Mouse (Mus musculus) induced T-regulatory cell, adult 2 months (primary cell): ENCODE data around the gene Pigw.
"Not testable (repeated sequence)": the region's sequence is repeated elsewhere in the genome, so short reads cannot be mapped to it uniquely, and the experiment has no call there.

Experiments used
- DNase-seq: peaks from one replicate; pipeline ENCODE4 v3.0.0-alpha.2; 2012; ENCODE audit warnings: low read depth

Pigw gene

DNA sequence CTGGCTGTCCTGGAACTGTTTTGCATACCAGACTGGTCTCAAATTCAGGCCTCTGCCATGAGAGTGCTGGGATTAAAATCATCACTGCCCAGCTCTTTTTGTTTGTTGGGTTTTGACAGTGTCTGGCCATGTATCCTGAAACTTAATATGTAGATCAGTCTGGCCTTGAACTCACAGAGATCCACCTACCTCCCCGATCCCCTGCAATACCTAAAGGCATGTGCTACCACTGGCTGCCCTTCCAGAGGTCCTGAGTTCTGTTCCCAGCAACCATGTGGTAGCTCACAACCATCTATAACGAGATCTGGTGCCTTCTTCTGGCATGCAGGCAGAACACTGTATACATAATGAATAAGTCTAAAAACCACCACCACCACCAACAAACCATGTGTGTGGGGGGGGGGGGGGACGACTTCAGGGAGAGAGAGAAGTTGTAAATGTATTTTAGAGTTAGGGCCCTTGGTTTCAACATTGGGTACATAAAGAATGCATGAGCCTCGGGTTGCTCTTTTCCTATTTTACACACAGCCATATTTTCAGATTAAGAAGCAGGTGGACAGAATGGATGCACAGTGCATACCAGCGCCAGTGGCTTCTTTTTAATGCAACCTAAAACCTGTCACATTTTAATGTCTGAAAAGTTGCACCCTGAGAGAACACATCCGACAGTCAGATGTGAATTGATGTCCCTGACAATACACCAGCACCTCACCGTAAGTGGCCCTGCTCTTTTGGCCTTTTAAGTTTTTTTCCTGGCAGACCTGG is 896 bp downstream of the Pigw start:
- no peak for DNase-seq

DNA sequence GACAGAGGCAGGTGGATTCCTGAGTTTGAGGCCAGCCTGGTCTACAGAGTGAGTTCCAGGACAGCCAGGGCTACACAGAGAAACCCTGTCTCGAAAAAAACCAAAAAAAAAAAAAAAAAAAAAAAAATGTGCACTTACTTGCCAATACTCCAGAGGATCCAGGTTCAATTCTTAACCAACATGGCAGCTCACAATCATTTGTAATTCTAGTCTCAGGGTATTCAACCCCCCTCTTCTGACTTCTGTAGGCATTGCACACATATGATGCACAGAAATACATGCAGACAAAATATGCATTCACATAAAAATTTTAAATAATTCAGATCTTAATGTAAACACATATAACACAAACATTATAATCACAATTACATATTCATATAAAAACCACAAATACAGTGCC is 4.1 kb downstream of the Pigw start:
- not testable (repeated sequence) for DNase-seq

DNA sequence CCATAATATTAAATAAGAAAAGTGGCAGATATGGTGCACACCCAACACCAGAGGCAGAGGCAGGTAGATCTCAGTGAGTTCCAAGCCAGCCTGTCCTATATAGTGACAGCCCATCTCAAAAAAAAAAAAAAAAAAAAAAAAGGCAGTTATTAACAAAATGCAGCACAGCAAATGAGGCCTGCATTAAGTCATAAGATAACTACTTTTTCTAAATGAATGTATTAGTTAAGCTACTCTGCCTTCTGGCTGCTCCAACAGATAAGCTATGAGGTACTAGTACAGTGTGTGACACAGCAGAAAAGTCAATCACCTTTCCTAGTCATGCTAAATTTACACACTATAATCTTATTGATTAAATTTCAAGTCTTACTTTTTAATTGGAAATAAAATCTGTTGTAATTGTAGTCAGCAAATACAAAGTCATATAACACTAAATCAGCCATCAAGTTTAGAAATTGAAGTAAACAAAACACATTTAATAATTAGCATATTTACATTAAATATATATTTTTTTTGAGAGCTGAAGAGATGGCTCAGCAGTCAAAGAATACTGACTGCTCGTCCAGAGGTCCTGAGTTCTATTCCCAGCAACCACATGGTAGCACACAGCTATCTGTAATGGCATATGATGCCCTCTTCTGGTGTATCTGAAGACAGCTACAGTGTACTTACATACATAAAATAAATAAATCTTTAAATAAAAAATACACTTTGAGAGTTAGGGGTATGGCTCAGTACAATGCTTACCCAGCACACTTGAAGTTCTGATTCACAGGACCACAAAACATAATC is 6.8 kb downstream of the Pigw start:
- no peak for DNase-seq

DNA sequence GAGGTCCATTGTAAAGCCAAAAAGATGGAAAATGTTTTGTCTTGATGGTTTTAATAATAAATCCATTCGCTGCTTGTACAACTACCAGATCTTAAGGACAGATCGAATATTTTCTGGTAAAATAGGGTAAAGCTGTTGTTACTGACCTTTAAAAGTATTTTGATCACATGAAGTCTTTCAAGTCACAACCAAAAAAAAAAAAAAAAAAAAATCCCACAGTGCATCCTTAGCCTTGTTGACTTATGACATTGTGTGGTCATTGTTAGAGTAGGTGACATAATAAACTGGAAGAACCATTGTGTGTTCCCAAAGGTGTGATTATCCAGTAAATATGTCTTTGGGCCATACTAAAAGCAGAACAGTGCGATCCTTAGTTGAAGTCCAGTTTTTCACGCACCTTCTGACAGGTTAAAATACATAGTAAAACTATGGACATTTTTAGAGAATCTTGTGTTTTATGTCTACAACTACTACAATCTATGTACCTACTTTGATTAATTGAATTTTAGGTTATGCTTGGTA is 8.5 kb downstream of the Pigw start:
- no peak for DNase-seq

DNA sequence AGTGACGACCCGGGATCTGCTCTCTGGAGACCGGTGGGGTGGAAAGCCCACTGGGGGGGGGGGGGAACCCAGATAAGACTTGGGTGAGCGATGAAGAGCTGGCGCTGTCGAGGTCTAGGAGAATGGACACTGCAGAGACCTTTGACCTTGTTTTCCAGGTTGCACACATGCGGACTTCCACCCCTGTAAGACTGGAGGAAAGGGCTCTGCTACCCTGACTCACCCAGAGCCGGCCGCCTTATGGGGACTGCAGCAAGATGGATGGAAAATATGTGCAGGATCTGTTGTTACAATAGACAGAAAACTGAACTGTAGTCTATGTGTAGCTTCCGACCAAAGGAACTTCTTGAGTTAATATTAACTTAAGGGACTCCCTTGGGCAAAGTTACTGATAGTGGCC is 9.0 kb downstream of the Pigw start:
- DNase-seq, result no peak

DNA sequence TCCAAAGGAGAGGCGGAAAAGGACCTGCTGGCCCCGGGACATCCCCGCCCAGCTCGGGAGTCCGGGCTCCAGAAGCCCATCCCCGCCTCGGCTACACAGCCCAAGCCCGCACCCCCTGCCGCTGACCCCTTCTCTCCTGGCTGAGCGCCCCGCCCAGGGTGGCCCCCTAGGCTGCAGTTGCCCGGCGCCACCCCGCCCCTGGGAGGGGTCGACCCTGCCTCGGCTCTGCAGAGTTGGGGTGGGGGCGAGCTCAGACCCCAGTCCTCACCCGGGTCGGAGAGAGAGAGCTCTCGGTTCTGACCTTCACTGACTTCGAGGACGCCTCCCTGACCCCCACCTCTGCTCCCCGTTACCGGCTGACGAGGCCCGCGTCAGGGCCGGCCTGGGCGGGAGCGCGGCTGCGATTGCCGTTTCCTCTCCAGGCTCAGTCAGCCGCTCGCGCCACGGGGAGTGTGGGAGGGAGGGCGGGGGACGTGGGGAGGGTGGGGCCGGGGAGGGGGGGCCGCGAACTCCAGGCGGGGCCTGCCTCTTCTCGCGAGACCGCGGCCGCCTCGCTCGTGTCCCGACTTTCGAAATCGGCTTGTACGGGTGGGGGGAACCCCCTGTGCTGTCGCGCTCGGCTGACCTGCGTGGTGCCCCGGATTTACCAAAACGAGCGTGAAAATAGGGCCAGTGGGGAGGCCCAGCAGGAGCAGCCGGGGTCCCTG is 9.6 kb downstream of the Pigw start, which contains the start of gene Ggnbp2:
Gene Ggnbp2, minus strand, starts transcription at position 481 of the 707 bp plus-strand sequence.
- DNase-seq, result peak; percentile 97

DNA sequence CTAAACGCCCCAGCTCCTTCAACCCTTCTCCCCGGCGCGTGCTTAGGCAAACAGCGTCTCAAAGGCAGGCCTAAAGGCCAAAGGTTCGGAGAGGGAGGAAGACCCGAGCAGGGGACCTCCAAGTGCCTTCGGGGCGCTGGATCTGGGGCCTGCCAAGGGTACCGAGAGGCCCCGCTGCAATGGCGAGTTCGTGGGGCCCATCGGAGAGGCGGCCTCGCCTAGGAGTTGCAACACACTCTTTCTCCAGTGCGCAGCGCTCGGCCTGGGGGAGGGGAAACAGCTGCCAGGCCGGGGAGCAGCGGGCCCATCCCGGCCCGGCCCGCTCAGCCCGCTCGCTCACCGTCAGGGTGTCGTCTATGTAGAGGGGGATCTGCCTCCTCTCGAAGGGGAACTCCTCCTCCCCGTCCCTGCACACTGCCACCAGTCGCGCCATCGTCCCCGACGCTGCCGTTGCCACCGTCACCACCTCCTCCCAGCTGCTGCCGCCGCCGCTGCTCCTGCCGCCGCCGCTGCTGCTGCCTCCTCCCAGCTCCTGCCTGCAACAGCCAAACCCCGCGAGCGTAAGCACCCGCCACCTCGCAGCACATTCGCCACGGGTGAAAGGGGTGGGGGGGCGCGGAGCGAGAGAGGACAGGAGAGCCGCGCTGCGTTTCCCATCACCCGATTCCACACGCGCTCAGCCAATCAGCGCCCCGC is 10.4 kb downstream of the Pigw start:
- peak; percentile 96 for DNase-seq

DNA sequence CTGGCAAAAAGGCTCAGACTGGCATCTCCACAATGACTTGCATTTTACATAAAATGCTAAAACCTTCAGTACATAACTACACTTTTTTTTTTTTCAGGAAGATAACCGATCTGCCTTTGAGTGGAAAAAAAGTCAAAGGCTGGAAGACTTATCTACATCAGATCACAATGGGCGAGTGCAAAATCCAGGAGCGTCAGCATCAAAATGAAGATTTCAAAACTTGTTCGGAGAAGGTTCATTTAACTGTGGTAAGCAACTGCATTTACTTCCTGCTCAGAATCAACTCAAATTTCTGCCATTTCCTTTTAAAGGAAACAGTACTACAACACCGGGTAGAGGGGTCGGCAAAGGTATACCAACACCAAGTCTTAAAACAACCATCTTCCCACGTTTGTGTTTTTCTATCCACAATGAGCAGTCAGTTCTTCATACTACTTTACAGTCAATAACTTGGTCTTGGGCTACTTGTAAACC is 11.3 kb downstream of the Pigw start:
- peak; percentile 67 for DNase-seq

DNA sequence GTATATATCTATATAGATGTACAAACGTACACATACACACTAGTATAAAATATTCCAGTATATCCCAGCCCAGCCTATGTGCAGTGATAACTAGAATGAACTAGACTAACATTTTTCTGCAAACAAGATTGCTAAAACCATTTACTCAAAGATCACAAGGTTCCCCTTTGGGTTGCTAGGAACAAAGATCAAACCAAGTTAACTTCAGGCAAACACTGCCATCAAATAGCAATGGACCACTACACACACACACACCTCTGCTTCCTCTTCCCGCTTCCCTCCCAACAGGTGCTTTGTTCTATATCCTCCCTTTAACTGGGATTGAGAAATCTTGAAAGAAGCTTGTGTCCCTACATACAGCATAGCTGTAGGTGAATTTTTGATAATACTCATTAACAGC is 12.5 kb downstream of the Pigw start:
- DNase-seq, result no peak

DNA sequence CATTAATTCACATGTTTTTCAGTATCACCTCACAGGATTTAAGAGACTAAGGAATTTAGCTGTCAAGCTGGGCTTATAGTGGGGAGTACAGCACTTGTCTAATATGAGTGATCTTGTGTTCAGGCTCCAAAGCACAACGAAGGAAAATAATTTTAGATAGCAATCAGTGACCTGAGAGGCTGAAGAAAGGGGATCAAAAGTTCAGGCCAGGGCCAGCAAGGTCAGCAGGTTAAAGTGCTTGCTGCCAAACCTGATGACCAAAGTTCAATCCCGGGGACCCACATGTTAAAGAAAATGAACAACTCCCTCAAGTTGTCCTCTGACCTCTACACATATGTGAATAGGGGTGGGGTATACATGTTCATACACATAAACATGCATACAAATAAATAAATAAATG is 14.8 kb downstream of the Pigw start:
- no peak for DNase-seq

DNA sequence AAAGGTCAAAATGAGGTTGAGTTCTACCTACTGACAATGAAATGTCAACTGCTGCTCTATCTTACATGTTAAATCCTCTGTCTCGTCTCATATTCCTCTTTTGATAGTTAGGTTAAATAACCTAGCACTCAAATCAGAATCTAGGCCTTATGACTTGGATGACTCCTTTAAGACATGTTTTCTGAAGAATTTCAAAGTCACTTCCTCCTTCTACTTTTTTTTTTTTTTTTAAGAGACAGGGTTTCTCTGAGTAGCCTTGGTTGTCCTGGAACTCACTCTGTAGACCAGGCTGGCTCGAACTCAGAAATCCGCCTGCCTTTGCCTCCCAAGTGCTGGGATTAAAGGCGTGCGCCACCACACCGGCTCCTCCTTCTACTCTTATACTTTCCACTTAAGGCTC is 24.8 kb downstream of the Pigw start:
- no peak for DNase-seq

DNA sequence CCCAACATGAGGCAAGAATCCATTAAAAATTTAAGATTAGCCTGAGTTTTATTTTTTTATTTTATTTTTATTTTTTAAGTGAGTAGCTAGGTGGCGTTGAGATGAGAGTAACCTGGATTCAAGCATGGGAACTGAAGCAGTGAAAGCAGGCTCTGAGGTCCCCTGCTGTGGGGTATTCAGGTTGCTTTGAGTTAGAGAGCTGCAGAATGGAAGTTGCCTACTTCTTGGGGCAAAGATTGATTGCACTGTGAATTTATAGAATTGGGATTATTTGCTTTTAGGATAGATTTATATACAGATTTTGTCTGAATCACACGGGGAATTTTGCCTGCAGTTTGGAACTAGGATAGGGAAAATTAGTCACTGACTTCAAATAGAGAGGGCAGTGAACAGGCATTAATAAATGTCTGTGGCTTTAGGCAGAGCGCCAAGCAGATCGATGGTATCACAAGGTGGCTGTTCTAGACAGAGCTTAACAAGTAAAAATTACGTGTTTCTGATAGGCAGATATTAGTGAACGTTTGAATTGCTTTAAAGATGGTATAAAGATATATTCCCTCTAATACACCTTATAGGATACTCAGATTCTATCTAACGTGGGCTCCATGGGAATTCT is 32.5 kb downstream of the Pigw start:
- no peak for DNase-seq

DNA sequence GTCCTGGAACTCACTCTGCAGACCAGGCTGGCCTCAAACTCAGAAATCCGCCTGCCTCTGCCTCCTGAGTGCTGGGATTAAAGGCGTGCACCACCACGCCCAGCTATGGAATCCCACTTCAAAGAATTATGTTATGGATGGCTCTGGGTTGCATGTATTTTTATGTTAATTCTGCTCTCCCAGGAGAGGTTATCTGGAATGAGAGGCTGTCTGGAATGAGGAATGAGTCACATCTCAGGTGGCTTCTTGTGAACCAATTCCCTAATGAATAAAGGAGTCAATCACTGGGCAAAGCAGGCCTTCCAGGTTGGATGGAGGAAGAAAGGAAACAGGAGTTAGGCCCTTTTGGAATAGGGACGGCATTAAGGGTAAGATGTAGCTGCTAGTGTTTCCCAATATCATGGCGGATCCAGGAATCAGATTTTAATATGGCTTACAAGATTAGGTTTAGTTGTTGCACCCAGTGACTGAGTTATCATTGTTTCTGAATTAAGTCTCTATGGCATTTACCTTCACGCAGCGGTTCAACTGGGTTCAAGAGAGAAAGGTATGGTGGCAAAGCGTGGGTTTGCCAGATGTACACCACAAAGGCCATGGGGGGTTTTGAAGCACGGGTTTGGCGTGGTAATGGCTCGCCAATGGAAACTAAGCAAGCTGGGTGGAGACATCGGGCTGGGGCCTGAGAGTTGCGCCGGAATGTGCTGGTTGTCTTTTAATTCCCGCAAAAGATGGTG is 33.2 kb downstream of the Pigw start:
- no peak for DNase-seq

DNA sequence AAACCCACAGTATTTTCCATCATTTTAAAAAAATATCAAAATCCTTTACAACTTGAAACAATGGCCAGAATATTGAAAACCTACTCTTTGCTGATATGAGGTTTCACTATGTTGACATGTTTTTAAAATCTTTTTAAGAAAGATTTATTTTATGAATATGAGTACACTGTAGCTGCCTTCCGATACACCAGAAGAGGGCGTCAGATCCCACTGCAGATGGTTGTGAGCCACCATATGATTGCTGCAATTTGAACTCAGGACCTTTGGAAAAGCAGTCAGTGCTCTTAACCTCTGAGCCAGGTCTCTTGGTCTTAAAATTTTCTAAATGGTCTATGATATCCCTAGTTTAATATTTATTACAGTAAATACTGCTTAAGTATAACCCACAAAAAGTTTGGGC is 40.8 kb downstream of the Pigw start:
- peak; percentile 38 for DNase-seq

DNA sequence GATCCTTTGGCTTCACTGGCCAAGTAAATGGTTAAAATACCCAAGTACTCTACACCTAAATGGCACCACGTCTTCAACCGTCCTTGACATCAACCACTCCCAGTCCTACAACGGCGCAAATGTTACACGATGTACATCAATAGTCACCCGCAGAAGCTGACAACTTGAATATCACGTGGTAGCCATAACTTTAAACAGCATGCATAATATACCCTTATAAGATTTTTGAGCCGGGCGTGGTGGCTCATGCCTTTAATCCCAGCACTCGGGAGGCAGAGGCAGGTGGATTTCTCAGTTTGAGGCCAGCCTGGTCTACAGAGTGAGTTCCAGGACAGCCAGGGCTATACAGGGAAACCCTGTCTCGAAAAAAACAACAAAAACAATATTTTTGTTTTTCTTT is 50.6 kb downstream of the Pigw start:
- not testable (repeated sequence) for DNase-seq

DNA sequence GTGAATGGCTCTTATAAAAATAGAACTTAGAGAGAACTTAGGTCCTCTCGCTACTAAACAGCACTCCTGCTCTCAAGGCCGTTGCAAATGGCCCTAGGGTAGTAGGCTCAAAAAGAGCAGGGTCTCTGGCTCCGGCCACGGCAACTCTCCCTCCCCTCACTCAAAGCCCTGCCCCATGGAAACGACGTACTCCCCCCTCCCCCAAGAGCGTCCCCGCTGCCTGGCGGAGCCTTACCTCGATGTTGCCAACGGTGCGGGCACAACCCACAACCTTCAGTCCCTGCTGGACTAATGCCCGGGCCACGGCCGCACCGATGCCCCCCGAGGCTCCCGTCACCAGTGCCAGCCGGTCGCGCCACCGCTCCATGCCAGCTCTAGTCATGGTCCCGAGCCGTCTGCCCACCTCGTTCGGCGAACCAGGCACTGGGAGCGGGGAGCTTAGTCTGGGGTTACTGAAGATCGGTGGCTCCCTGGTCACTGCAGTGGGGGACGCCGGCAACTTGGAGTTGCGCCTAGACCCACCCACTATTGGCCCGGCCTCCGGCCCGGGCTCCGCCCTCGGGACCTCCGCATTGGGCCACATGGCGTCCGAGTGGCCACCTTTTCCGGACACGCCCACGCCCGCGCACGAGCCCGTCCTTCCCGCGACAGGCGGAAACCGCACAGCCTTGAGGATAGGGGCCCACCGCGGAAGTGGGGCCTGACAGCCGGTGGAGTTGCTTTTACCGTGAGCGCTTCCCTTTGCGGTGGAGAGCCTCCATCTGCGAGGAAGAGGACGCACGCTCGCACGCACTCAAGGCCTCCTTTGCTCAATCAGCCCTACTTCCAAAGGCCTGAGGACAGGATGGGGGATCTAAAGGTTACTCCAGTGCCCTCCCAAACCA is 51.3 kb downstream of the Pigw start, which contains the start of gene Dhrs11:
Gene Dhrs11, minus strand, starts transcription at position 479 of the 884 bp plus-strand sequence.
- DNase-seq, result peak; percentile 91

DNA sequence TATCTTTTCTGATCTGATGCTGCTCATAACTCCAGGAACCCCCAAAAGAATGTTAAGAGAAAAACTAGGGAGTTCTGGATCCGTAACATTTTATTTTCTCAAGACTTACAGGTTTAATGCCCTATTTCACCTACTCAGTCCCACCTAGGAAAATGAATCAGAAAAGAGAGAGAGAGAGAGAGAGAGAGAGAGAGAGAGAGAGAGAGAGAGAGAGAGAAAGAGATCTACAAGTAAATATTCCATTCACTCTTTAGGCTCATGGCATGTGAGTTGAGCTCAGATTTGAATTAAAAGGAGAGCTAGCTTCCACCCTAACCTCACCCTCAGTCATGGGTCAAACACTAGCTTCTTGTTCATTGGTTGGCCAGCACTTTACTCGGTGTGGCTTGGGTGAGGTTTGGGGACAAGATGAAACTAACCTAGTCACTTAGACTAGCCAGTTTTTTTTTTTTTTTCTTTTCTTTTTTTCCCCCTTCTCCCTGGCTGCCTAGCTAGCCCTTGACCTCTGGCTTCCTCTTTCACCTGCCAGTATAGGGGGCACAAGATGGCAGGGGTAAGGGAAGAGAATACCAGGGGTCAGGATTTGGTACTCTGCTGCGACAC is 52.1 kb downstream of the Pigw start:
- DNase-seq, result peak; percentile 43

DNA sequence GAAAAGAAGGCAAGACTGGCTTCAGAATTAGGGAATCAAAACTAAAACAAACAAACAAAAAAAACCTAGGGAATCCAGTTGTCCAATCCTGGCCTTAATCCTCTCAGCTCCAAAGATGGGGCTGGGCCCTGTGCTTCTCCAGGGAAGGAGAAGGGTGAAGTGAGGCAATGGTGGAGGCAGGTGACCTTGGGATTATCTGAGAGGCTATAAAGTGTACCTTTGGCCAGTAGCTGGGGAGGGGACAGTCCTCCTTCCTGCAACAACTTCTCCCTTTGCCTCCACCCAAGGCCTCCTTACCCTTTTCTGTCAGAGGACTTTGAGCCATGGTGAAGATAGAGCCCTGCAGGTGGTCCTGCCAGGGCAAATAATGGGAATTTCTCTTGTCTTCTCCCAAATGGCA is 52.6 kb downstream of the Pigw start:
- no peak for DNase-seq
